Mouse (Mus musculus) large intestine, adult 2 months (tissue): ENCODE measurements around the gene Gm21518. TPM values are rescaled to one million over a fixed set of nuclear protein-coding genes. Genes with fewer than 3 reads are reported as not detected.
"Not testable (repeated sequence)": the region's sequence is repeated elsewhere in the genome, so short reads cannot be mapped to it uniquely, and the experiment has no call there.

ENCODE experiments used
- DNase-seq: peaks from one replicate; pipeline ENCODE4 v3.0.0-alpha.2; 2012; ENCODE audit warnings: low read depth, low spot score
- WGBS: fragments of 180-500 bp; shearing (Covaris S2); methylation state at CpG from one replicate; pipeline ENCODE4 v1.1.7; 2018; 5-methylcytosine and 5-hydroxymethylcytosine counted together
- polyA plus RNA-seq: library from polyadenylated mRNA; depleted of rRNA; stranded (reverse); fragments of >200 nt; gene quantifications from 2 replicates; pipeline ENCODE4 v1.2.3, GENCODE M21; 2012; rRNA removed

Gene Gm21518
- not detected in 2 replicates for polyA plus RNA-seq

DNA sequence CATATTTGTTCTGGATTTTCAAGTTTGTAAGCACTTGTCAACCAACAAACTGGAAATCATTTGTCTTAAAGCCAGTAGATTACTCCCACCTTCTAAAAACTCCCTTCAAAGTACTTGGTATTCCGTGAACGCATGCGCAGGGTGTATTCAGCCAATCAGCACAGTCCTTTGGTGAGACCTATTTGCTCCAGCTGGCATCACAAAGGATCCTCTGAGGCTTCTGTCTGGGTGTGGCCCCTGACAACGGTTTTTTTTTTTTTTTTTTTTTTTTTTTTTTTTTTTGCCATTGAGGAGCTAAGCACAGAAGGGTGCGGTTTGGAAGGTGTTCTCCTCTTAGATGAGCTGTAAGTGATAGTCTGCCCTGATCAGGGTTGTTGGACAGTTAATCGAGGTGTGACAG, at the start of gene Gm21518:
Gene Gm21518, plus strand, starts transcription at position 301 of the 400 bp plus-strand sequence.
- WGBS = no CpG with 5 or more reads among the region's 6 CpGs
- DNase-seq = not testable (repeated sequence)
